Mouse (Mus musculus) kidney, embryonic 16.5 days (tissue): ENCODE results near the gene Gng5. TPM values are rescaled to one million over a fixed set of nuclear protein-coding genes. Genes with fewer than 3 reads are reported as not detected.

ENCODE experiments used
- ATAC-seq: fragments of 200-750 bp; cut with Nextera tagmentation; 2 replicates; pipeline ENCODE4 v1.8.0; 2017; ENCODE audit warnings: moderate TSS enrichment; ENCODE audit not compliant: low FRiP score, low TSS enrichment
- H3K27ac ChIP-seq: fragments of 300-500 bp; sonication (generic); 2 replicates; pipeline ENCODE4 v1.5.1; 2014; ENCODE audit warnings: low read length
- H3K27me3 ChIP-seq: fragments of 300-500 bp; sonication (generic); 2 replicates; pipeline ENCODE4 v1.6.1; 2014; ENCODE audit warnings: low read length, control low read depth, mixed read lengths; ENCODE audit not compliant: insufficient read depth
- H3K36me3 ChIP-seq: fragments of 300-500 bp; sonication (generic); 2 replicates; pipeline ENCODE4 v1.6.1; 2014; ENCODE audit warnings: low read length, control low read depth, mixed read lengths; ENCODE audit not compliant: insufficient read depth
- H3K4me1 ChIP-seq: fragments of 300-500 bp; sonication (generic); 2 replicates; pipeline ENCODE4 v1.6.1; 2014; ENCODE audit warnings: low read length, control low read depth, mixed read lengths; ENCODE audit not compliant: insufficient read depth
- H3K4me2 ChIP-seq: fragments of 300-500 bp; sonication (generic); replicated peaks from 2 replicates; pipeline ENCODE4 v1.6.1; 2014; ENCODE audit warnings: low read depth, low read length
- H3K4me3 ChIP-seq: fragments of 300-500 bp; sonication (generic); 2 replicates; pipeline ENCODE4 v1.5.1; 2014; ENCODE audit warnings: mild to moderate bottlenecking, low read length
- H3K9ac ChIP-seq: fragments of 300-500 bp; sonication (generic); replicated peaks from 2 replicates; pipeline ENCODE4 v1.6.1; 2014; ENCODE audit warnings: low read length
- H3K9me3 ChIP-seq: fragments of 300-500 bp; sonication (generic); 2 replicates; pipeline ENCODE4 v1.6.1; 2016; ENCODE audit warnings: low read length, control low read depth
- WGBS: fragments of 180-500 bp; shearing (Covaris S2); extraction: QIAGEN DNeasy Blood & Tissue Kit; methylation state at CpG from one replicate; pipeline ENCODE4 v1.1.7; 2014; 5-methylcytosine and 5-hydroxymethylcytosine counted together
- polyA plus RNA-seq: library from polyadenylated mRNA; unstranded; fragments of >200 nt; fragmentation: Nextera tagmentation; extraction: Ambion mirVana; gene quantifications from 2 replicates; pipeline ENCODE4 v1.2.1, GENCODE M21; 2015

Gng5 gene
- polyA plus RNA-seq, 1 experiment from 2014 or later = 865 TPM

DNA sequence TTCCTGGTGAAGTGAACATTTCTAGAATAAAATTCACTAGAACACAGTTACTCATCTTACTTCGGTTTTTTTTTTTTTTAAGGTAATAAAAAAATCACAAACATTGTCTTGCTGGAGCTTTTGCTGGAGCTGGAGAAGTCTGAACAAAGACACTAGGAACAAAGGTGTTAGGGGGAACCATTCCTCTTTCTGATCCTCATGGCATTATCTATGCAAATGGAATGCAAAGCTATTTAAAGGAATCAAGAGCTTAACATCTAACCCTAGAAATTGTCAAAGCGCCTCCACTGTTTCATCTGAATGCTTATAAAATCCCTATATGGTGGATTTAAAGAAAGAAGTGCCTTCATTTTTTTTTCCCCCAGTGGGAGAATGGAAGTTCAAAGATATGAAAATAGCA lies 28.7 kb downstream of the Gng5 start:
- WGBS = 52% methylated on average over 2 of the region's 2 CpGs
- no peak overlapping the region for H3K27ac ChIP-seq
- H3K9ac ChIP-seq = no peak overlapping the region
- H3K4me3 ChIP-seq = no peak overlapping the region
- no peak for ATAC-seq
- H3K9me3 ChIP-seq = no peaks in the 10 kb centered on the region
- H3K27me3 ChIP-seq = no peaks in the 10 kb centered on the region
- no peaks in the 10 kb centered on the region for H3K36me3 ChIP-seq
- H3K4me2 ChIP-seq = no peak overlapping the region
- H3K4me1 ChIP-seq = no peaks in the 10 kb centered on the region

DNA sequence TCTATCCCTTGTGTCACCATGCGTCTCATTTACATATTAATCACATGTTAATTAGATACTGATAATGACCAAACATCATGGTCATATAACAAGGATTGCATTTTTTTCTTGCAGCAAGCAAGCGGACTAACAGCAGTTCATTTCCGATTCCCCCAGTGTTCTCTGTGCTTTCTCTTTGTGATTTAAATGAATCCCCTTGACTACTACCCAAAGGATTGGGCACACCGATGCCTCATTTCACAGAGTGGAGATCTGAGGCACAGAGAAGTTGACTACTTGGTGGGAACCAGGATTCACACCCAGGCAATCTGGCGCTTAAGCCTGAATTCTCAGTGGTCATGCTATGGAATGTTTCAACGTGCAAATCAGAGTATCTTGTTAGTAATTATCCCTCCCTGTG lies 35.4 kb downstream of the Gng5 start:
- no peaks in the 10 kb centered on the region for H3K9me3 ChIP-seq
- no peak overlapping the region for H3K4me3 ChIP-seq
- 65% methylated on average over 6 of the region's 6 CpGs for WGBS

GRCm38 (mm10) chr3:146540521-146541273 lies 41.1 kb downstream of the Gng5 start:
- WGBS = 47% methylated on average over 4 of the region's 4 CpGs
- H3K27me3 ChIP-seq = no peaks in the 10 kb centered on the region
- no peak overlapping the region for H3K4me3 ChIP-seq
- no peak overlapping the region for H3K9ac ChIP-seq
- H3K9me3 ChIP-seq = no peaks in the 10 kb centered on the region
- ATAC-seq = no peak
- no peak overlapping the region for H3K27ac ChIP-seq
- no peak overlapping the region for H3K4me2 ChIP-seq
- H3K4me1 ChIP-seq = no peaks in the 10 kb centered on the region
- no peaks in the 10 kb centered on the region for H3K36me3 ChIP-seq

More for the DNA sequence above, 35.4 kb downstream of the Gng5 start:
- H3K4me2 ChIP-seq = no peak overlapping the region
- H3K4me1 ChIP-seq = no peaks in the 10 kb centered on the region
- no peak overlapping the region for H3K9ac ChIP-seq
- H3K36me3 ChIP-seq = no peaks in the 10 kb centered on the region
- ATAC-seq = no peak
- no peaks in the 10 kb centered on the region for H3K27me3 ChIP-seq
- H3K27ac ChIP-seq = no peak overlapping the region

DNA sequence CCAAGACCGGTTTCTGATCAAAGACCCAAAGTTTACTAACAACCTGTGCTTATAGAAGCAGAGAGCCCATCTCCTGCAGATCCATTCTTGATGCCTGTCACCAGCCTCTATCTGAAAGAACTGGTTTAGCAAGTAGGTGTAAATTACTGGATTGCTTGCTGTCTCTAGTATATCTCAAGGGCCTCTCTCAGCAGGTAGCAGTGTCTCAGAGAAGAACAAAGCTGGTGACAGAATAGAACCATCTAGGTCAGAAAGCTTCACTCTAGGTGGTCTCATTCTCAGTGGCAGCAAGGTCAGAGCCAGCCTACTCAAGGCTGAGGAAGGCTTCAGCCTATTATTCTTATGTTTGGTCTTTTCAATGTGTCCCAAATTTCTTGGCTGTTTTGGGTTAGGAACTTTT lies 44.0 kb downstream of the Gng5 start:
- Histone ChIP-seq H3K4me1 (no peaks in the 10 kb centered on the region), H3K4me2 (no peak overlapping the region), H3K9me3 (no peaks in the 10 kb centered on the region), H3K4me3 (no peak overlapping the region), H3K36me3 (no peaks in the 10 kb centered on the region), H3K27ac (no peak overlapping the region), H3K27me3 (no peaks in the 10 kb centered on the region), H3K9ac (no peak overlapping the region)
- 7% methylated on average over 1 of the region's 1 CpGs for WGBS
- no peak for ATAC-seq

GRCm38 (mm10) chr3:146554816-146555215 lies 55.2 kb downstream of the Gng5 start:
- H3K9me3 ChIP-seq = no peaks in the 10 kb centered on the region
- no peak overlapping the region for H3K4me2 ChIP-seq
- no peak overlapping the region for H3K27ac ChIP-seq
- H3K4me3 ChIP-seq = no peak overlapping the region
- no peaks in the 10 kb centered on the region for H3K36me3 ChIP-seq
- no peaks in the 10 kb centered on the region for H3K4me1 ChIP-seq
- H3K27me3 ChIP-seq = no peaks in the 10 kb centered on the region
- WGBS = 85% methylated on average over 7 of the region's 7 CpGs
- no peak for ATAC-seq
- no peak overlapping the region for H3K9ac ChIP-seq

Other genes starting within 250 kb of the Gng5 start
- gene Ssx2ip, start 95.2 kb upstream of the Gng5 start, polyA plus RNA-seq = 22.4 and 22.9 TPM in 2 replicates
- gene Ctbs, start 50.0 kb upstream of the Gng5 start, polyA plus RNA-seq = 14.0 and 17.4 TPM in 2 replicates
- gene Spata1, start 54 bp upstream of the Gng5 start, polyA plus RNA-seq = 5.1 and 6.4 TPM in 2 replicates
- gene Rpf1, start 21.6 kb downstream of the Gng5 start, polyA plus RNA-seq = 56.8 and 59.5 TPM in 2 replicates
- 0.25 and 0.51 TPM in 2 replicates for gene Uox, start 70.6 kb downstream of the Gng5 start, polyA plus RNA-seq
- not detected in 2 replicates for gene Dnase2b, start 115.8 kb downstream of the Gng5 start, polyA plus RNA-seq
- gene 4930503B20Rik, start 151.5 kb downstream of the Gng5 start, polyA plus RNA-seq = 0.14 TPM in 1 of 2 replicates, not detected in the other
- 0.31 and 1.1 TPM in 2 replicates for gene Samd13, start 185.8 kb downstream of the Gng5 start, polyA plus RNA-seq